Mouse (Mus musculus) liver, embryonic 16.5 days (tissue): ENCODE data around the gene C5ar1. TPM values are rescaled to one million over a fixed set of nuclear protein-coding genes. Genes with fewer than 3 reads are reported as not detected.

Experiments
- ATAC-seq: fragments of 200-750 bp; cut with Nextera tagmentation; 2 replicates; pipeline ENCODE4 v1.8.0; 2017; ENCODE audit warnings: low read depth, mild to moderate bottlenecking, moderate number of reproducible peaks, moderate library complexity
- H3K27ac ChIP-seq: fragments of 300-500 bp; sonication (generic); 2 replicates; pipeline ENCODE4 v1.5.1; 2014; ENCODE audit warnings: mild to moderate bottlenecking, low read length
- H3K27me3 ChIP-seq: fragments of 300-500 bp; sonication (generic); 2 replicates; pipeline ENCODE4 v1.6.1; 2014; ENCODE audit warnings: low read depth, low read length, mixed read lengths; ENCODE audit not compliant: control insufficient read depth, insufficient read depth
- H3K36me3 ChIP-seq: fragments of 300-500 bp; sonication (generic); 2 replicates; pipeline ENCODE4 v1.6.1; 2014; ENCODE audit warnings: mild to moderate bottlenecking; ENCODE audit not compliant: control insufficient read depth, insufficient read depth
- H3K4me1 ChIP-seq: fragments of 300-500 bp; sonication (generic); 2 replicates; pipeline ENCODE4 v1.6.1; 2014; ENCODE audit warnings: low read depth, low read length, mixed read lengths; ENCODE audit not compliant: control insufficient read depth
- H3K4me2 ChIP-seq: fragments of 300-500 bp; sonication (generic); 2 replicates; pipeline ENCODE4 v1.6.1; 2014; ENCODE audit warnings: low read depth, low read length, mixed read lengths
- H3K4me3 ChIP-seq: fragments of 300-500 bp; sonication (generic); 2 replicates; pipeline ENCODE4 v1.5.1; 2014; ENCODE audit warnings: low read depth, mild to moderate bottlenecking, low read length
- H3K9ac ChIP-seq: fragments of 300-500 bp; sonication (generic); 2 replicates; pipeline ENCODE4 v1.6.1; 2014; ENCODE audit warnings: low read depth, low read length
- H3K9me3 ChIP-seq: fragments of 300-500 bp; sonication (generic); replicated peaks from 2 replicates; pipeline ENCODE4 v1.6.1; 2016; ENCODE audit warnings: low read length; ENCODE audit not compliant: control insufficient read depth
- WGBS: fragments of 180-500 bp; shearing (Covaris S2); extraction: QIAGEN DNeasy Blood & Tissue Kit; methylation state at CpG from one replicate; pipeline ENCODE4 v1.1.7; 2014; ENCODE audit not compliant: insufficient replicate concordance; 5-methylcytosine and 5-hydroxymethylcytosine counted together
- polyA plus RNA-seq: library from polyadenylated mRNA; unstranded; fragments of >200 nt; fragmentation: Nextera tagmentation; extraction: Ambion mirVana; gene quantifications from 2 replicates; pipeline ENCODE4 v1.2.1, GENCODE M21; 2015

Gene C5ar1
- polyA plus RNA-seq, 1 experiment from 2014 or later = 4.6 TPM

GRCm38 (mm10) chr7:16221582-16222272 lies 37.6 kb downstream of the C5ar1 start, which contains the start of gene Dhx34:
Gene Dhx34 (minus strand): TSS chr7:16222037.
- 1% methylated on average over 34 of the region's 34 CpGs for WGBS
- ATAC-seq = peak; percentile 97
- peaks cover 15% of the 10 kb centered on the region for H3K4me1 ChIP-seq
- H3K36me3 ChIP-seq = peaks cover 5% of the 10 kb centered on the region; the same call in 1 of the 2 replicates
- no peaks in the 10 kb centered on the region for H3K27me3 ChIP-seq
- peak within 1 kb of the TSS; percentile 86 for H3K4me3 ChIP-seq
- peak within 1 kb of the TSS; percentile 85 for H3K9ac ChIP-seq
- no peaks in the 10 kb centered on the region for H3K9me3 ChIP-seq
- peak within 1 kb of the TSS; percentile 84 for H3K4me2 ChIP-seq
- H3K27ac ChIP-seq = peak within 1 kb of the TSS; percentile 81

GRCm38 (mm10) chr7:16213986-16214385 lies 45.4 kb downstream of the C5ar1 start:
- no peak overlapping the region for H3K9ac ChIP-seq
- H3K4me3 ChIP-seq = no peak overlapping the region
- peaks cover 12% of the 10 kb centered on the region for H3K36me3 ChIP-seq
- H3K27ac ChIP-seq = no peak overlapping the region
- WGBS = 85% methylated on average over 9 of the region's 9 CpGs
- H3K27me3 ChIP-seq = no peaks in the 10 kb centered on the region
- no peak overlapping the region for H3K4me2 ChIP-seq
- H3K9me3 ChIP-seq = no peaks in the 10 kb centered on the region
- H3K4me1 ChIP-seq = no peaks in the 10 kb centered on the region
- no peak for ATAC-seq

GRCm38 (mm10) chr7:16213196-16213595 lies 46.1 kb downstream of the C5ar1 start:
- 60% methylated on average over 6 of the region's 6 CpGs for WGBS
- no peaks in the 10 kb centered on the region for H3K4me1 ChIP-seq
- ATAC-seq = peak; percentile 51
- no peak overlapping the region for H3K4me2 ChIP-seq
- no peaks in the 10 kb centered on the region for H3K9me3 ChIP-seq
- H3K27me3 ChIP-seq = no peaks in the 10 kb centered on the region
- H3K36me3 ChIP-seq = peaks cover 10% of the 10 kb centered on the region
- H3K9ac ChIP-seq = no peak overlapping the region
- no peak overlapping the region for H3K27ac ChIP-seq
- no peak overlapping the region for H3K4me3 ChIP-seq

GRCm38 (mm10) chr7:16210862-16211365 lies 48.4 kb downstream of the C5ar1 start:
- Histone ChIP-seq H3K4me1 (no peaks in the 10 kb centered on the region), H3K36me3 (peaks cover 2% of the 10 kb centered on the region), H3K4me3 (no peak overlapping the region), H3K4me2 (no peak overlapping the region), H3K27me3 (no peaks in the 10 kb centered on the region), H3K27ac (no peak overlapping the region), H3K9ac (no peak overlapping the region), H3K9me3 (no peaks in the 10 kb centered on the region)
- 66% methylated on average over 12 of the region's 12 CpGs for WGBS
- ATAC-seq = no peak

- Histone ChIP-seq H3K9me3 (no peaks in the 10 kb centered on the region), H3K4me2 (no peak overlapping the region), H3K9ac (no peak overlapping the region), H3K27me3 (no peaks in the 10 kb centered on the region), H3K4me3 (no peak overlapping the region), H3K36me3 (no peaks in the 10 kb centered on the region), H3K4me1 (no peaks in the 10 kb centered on the region), H3K27ac (no peak overlapping the region)
- WGBS = 77% methylated on average over 21 of the region's 21 CpGs
- ATAC-seq = no peak
Measured at GRCm38 (mm10) chr7:16208781-16209665, 50.3 kb downstream of the C5ar1 start.

- H3K36me3 ChIP-seq = no peaks in the 10 kb centered on the region; the same call in 1 of the 2 replicates
- H3K9ac ChIP-seq = no peak overlapping the region
- no peaks in the 10 kb centered on the region for H3K4me1 ChIP-seq
- H3K9me3 ChIP-seq = no peaks in the 10 kb centered on the region
- no peaks in the 10 kb centered on the region for H3K27me3 ChIP-seq
- ATAC-seq = peak; percentile 35
- H3K4me3 ChIP-seq = no peak overlapping the region
- 74% methylated on average over 9 of the region's 10 CpGs for WGBS
- H3K4me2 ChIP-seq = no peak overlapping the region
- H3K27ac ChIP-seq = no peak overlapping the region
Measured at GRCm38 (mm10) chr7:16207496-16207895, 51.8 kb downstream of the C5ar1 start.

- H3K4me1 ChIP-seq = no peaks in the 10 kb centered on the region
- H3K4me2 ChIP-seq = no peak overlapping the region
- no peaks in the 10 kb centered on the region; the same call in 1 of the 2 replicates for H3K36me3 ChIP-seq
- WGBS = 72% methylated on average over 7 of the region's 7 CpGs
- H3K9ac ChIP-seq = no peak overlapping the region
- H3K4me3 ChIP-seq = no peak overlapping the region
- no peak for ATAC-seq
- H3K27ac ChIP-seq = no peak overlapping the region
- no peaks in the 10 kb centered on the region for H3K9me3 ChIP-seq
- H3K27me3 ChIP-seq = no peaks in the 10 kb centered on the region
Measured at GRCm38 (mm10) chr7:16207076-16207475, 52.3 kb downstream of the C5ar1 start.

- H3K9ac ChIP-seq = no peak overlapping the region
- H3K9me3 ChIP-seq = no peaks in the 10 kb centered on the region
- H3K36me3 ChIP-seq = no peaks in the 10 kb centered on the region; the same call in 1 of the 2 replicates
- WGBS = 62% methylated on average over 8 of the region's 9 CpGs
- H3K4me2 ChIP-seq = no peak overlapping the region
- no peak overlapping the region for H3K27ac ChIP-seq
- H3K27me3 ChIP-seq = no peaks in the 10 kb centered on the region
- no peak overlapping the region for H3K4me3 ChIP-seq
- no peaks in the 10 kb centered on the region for H3K4me1 ChIP-seq
- ATAC-seq = no peak
Measured at GRCm38 (mm10) chr7:16204791-16205190, 54.5 kb downstream of the C5ar1 start.
